Mouse (Mus musculus) heart, adult 2 months (tissue): ENCODE measurements around the gene Ifna6. TPM values are rescaled to one million over a fixed set of nuclear protein-coding genes. Genes with fewer than 3 reads are reported as not detected.
"Not testable (repeated sequence)": the region's sequence is repeated elsewhere in the genome, so short reads cannot be mapped to it uniquely, and the experiment has no call there.

Experiments used
- DNase-seq, 2 experiments: peaks; one replicate each; pipeline ENCODE4 v3.0.0; 2021
- H3K27ac ChIP-seq: fragments of 200-600 bp; 2 replicates; pipeline ENCODE4 v1.8.1; 2022
- H3K27me3 ChIP-seq: fragments of 200-500 bp; 2 replicates; pipeline ENCODE4 v1.6.1; 2012; ENCODE audit warnings: mild to moderate bottlenecking, low read length, inconsistent platforms, mixed read lengths; ENCODE audit not compliant: control insufficient read depth, insufficient read depth
- H3K36me3 ChIP-seq: fragments of 200-500 bp; 2 replicates; pipeline ENCODE4 v1.6.1; 2012; ENCODE audit warnings: low read length, inconsistent platforms; ENCODE audit not compliant: control insufficient read depth, insufficient read depth
- H3K4me1 ChIP-seq: fragments of 200-500 bp; 2 replicates; pipeline ENCODE4 v1.6.1; 2011; ENCODE audit warnings: low read length; ENCODE audit not compliant: control insufficient read depth, insufficient read depth
- H3K4me3 ChIP-seq: fragments of 200-600 bp; 2 replicates; pipeline ENCODE4 v1.8.1; 2022
- H3K79me2 ChIP-seq: fragments of 200-500 bp; replicated peaks from 2 replicates; pipeline ENCODE4 v1.6.1; 2012; ENCODE audit warnings: mild to moderate bottlenecking, inconsistent platforms, low read length, moderate library complexity, mixed read lengths; ENCODE audit not compliant: control insufficient read depth, insufficient read depth
- H3K9ac ChIP-seq: fragments of 200-500 bp; 2 replicates; pipeline ENCODE4 v1.6.1; 2012; ENCODE audit warnings: low read depth, mild to moderate bottlenecking, control low read depth, inconsistent platforms, low read length, mixed read lengths
- CTCF ChIP-seq: fragments of 200-600 bp; IDR thresholded peaks from 2 replicates; pipeline ENCODE4 v1.8.1; 2022; ENCODE audit warnings: antibody characterized with exemption, mild to moderate bottlenecking, moderate library complexity
- EP300 ChIP-seq: fragments of 200-500 bp; IDR thresholded peaks from 2 replicates; pipeline ENCODE4 v1.6.1; 2011; ENCODE audit warnings: low read depth, low read length, control low read depth; ENCODE audit not compliant: insufficient read depth
- POLR2A ChIP-seq: fragments of 200-500 bp; IDR thresholded peaks from 2 replicates; pipeline ENCODE4 v1.6.1; 2011; ENCODE audit warnings: mild to moderate bottlenecking, low read depth, low read length, control low read depth; ENCODE audit not compliant: insufficient read depth
- WGBS: fragments of 180-500 bp; shearing (Covaris S2); methylation state at CpG from one replicate; pipeline ENCODE4 v1.1.7; 2018; 5-methylcytosine and 5-hydroxymethylcytosine counted together
- intact Hi-C: fragments of 180-260 bp; cut with DNase I; formaldehyde crosslinking; loops from one replicate; pipeline ENCODE4 v1.15.1; 2025
- polyA plus RNA-seq: library from polyadenylated mRNA; depleted of rRNA; stranded (reverse); fragments of >200 nt; gene quantifications from 2 replicates; pipeline ENCODE4 v1.2.3, GENCODE M21; 2012
- total RNA-seq, 2 experiments: library from RNA; stranded (reverse); gene quantifications; 2 replicates each; pipeline ENCODE4 v1.2.3; 2021

The Ifna6 gene
- total and polyA plus RNA-seq, 3 experiments = not detected

GRCm38 (mm10) chr4:88819659-88820058, 7.6 kb upstream of the Ifna6 start, which contains the start of gene Ifna11:
Gene Ifna11, plus strand, starts transcription at chr4:88819959.
- DNase-seq = no peak
- Histone ChIP-seq H3K4me1 (no peaks in the 10 kb centered on the region), H3K79me2 (no peaks in the 10 kb centered on the region), H3K27me3 (no peaks in the 10 kb centered on the region), H3K27ac (no peak within 1 kb of the TSS), H3K36me3 (no peaks in the 10 kb centered on the region), H3K9ac (no peak within 1 kb of the TSS), H3K4me3 (no peak within 1 kb of the TSS)
- 73% methylated on average over 1 of the region's 1 CpGs for WGBS
- TF ChIP-seq CTCF (no peak), POLR2A (no peak), EP300 (no peak)
- intact Hi-C loops = loop anchor here (5.0 kb wide), 1 partner anchor 137 kb away; the partner anchor contains the start of gene Ifna2

GRCm38 (mm10) chr4:88822995-88823394, 4.2 kb upstream of the Ifna6 start:
- intact Hi-C loops = loop anchor here (5.0 kb wide), 1 partner anchor 141 kb away; the partner anchor contains the start of gene Ifna2
- TF ChIP-seq POLR2A (no peak), CTCF (peak; percentile 67), EP300 (no peak)
- no peak overlapping the region for H3K4me3 ChIP-seq
- no peak overlapping the region for H3K9ac ChIP-seq
- H3K4me1 ChIP-seq = no peaks in the 10 kb centered on the region
- H3K36me3 ChIP-seq = no peaks in the 10 kb centered on the region
- H3K79me2 ChIP-seq = no peaks in the 10 kb centered on the region
- no peak overlapping the region for H3K27ac ChIP-seq
- no peaks in the 10 kb centered on the region for H3K27me3 ChIP-seq
- WGBS = 20% methylated on average over 4 of the region's 4 CpGs
- DNase-seq = no peak

GRCm38 (mm10) chr4:88830523-88830922, 3.3 kb downstream of the Ifna6 start:
- 13% methylated on average over 4 of the region's 4 CpGs for WGBS
- no peak overlapping the region for H3K27ac ChIP-seq
- no peaks in the 10 kb centered on the region for H3K79me2 ChIP-seq
- H3K9ac ChIP-seq = no peak overlapping the region
- no peak for DNase-seq
- no peaks in the 10 kb centered on the region for H3K36me3 ChIP-seq
- H3K4me1 ChIP-seq = no peaks in the 10 kb centered on the region
- no peak overlapping the region for H3K4me3 ChIP-seq
- peak; percentile 73 for TF ChIP-seq CTCF
- no peak for TF ChIP-seq EP300
- intact Hi-C loops = no loop called here
- no peaks in the 10 kb centered on the region; the same call in 1 of the 2 replicates for H3K27me3 ChIP-seq

- whole genome bisulfite sequencing = 65% methylated on average over 1 of the region's 1 CpGs
- intact Hi-C loops, H3K4me3 ChIP-seq, H3K36me3 ChIP-seq, H3K9ac ChIP-seq, H3K4me1 ChIP-seq, H3K27ac ChIP-seq, H3K27me3 ChIP-seq, DNase-seq, H3K79me2 ChIP-seq: not testable (repeated sequence)
Measured at GRCm38 (mm10) chr4:88835225-88835624, 8.0 kb downstream of the Ifna6 start, which contains the start of gene Ifna5. Gene Ifna5, plus strand, starts transcription at chr4:88835525.

- TF ChIP-seq CTCF (peak; percentile 72), EP300 (no peak)
- H3K36me3 ChIP-seq = no peaks in the 10 kb centered on the region
- no peaks in the 10 kb centered on the region for H3K79me2 ChIP-seq
- no peak overlapping the region for H3K27ac ChIP-seq
- no peaks in the 10 kb centered on the region; the same call in 1 of the 2 replicates for H3K27me3 ChIP-seq
- no peak overlapping the region for H3K9ac ChIP-seq
- no peak overlapping the region for H3K4me3 ChIP-seq
- DNase-seq = no peak
- intact Hi-C loops = no loop called here
- WGBS = 33% methylated on average over 3 of the region's 3 CpGs
- no peaks in the 10 kb centered on the region for H3K4me1 ChIP-seq
Measured at GRCm38 (mm10) chr4:88838828-88839227, 11.6 kb downstream of the Ifna6 start.

GRCm38 (mm10) chr4:88840058-88840457, 12.8 kb downstream of the Ifna6 start:
- Histone ChIP-seq H3K27me3 (no peaks in the 10 kb centered on the region), H3K79me2 (no peaks in the 10 kb centered on the region), H3K4me1 (no peaks in the 10 kb centered on the region), H3K27ac (no peak overlapping the region), H3K4me3 (no peak overlapping the region), H3K9ac (no peak overlapping the region), H3K36me3 (no peaks in the 10 kb centered on the region)
- 39% methylated on average over 3 of the region's 3 CpGs for WGBS
- no peak for TF ChIP-seq EP300
- TF ChIP-seq CTCF = no peak
- TF ChIP-seq POLR2A = no peak
- no peak for DNase-seq
- intact Hi-C loops = no loop called here
